Mouse (Mus musculus) hindbrain, embryonic 14.5 days (tissue): Measurements from ENCODE around the gene Ccne1. TPM values are rescaled to one million over a fixed set of nuclear protein-coding genes. Genes with fewer than 3 reads are reported as not detected.
A peak's percentile ranks its signal among the peaks of the same experiment; 100 is the strongest.

Experiments used
- ATAC-seq: fragments of 200-750 bp; cut with Nextera tagmentation; 2 replicates; pipeline ENCODE4 v1.8.0; 2017; ENCODE audit warnings: moderate number of reproducible peaks, mild to moderate bottlenecking, moderate TSS enrichment, moderate library complexity; ENCODE audit not compliant: low FRiP score
- DNase-seq: peaks from one replicate; pipeline ENCODE4 v3.0.0-alpha.2; 2015; ENCODE audit warnings: low spot score
- H3K27ac ChIP-seq: fragments of 300-500 bp; sonication (generic); 2 replicates; pipeline ENCODE4 v1.5.1; 2014; ENCODE audit warnings: mild to moderate bottlenecking, moderate library complexity
- H3K27me3 ChIP-seq: fragments of 300-500 bp; sonication (generic); 2 replicates; pipeline ENCODE4 v1.6.1; 2014; ENCODE audit warnings: mild to moderate bottlenecking, low read length, mixed read lengths; ENCODE audit not compliant: control insufficient read depth, insufficient read depth
- H3K36me3 ChIP-seq: fragments of 300-500 bp; sonication (generic); replicated peaks from 2 replicates; pipeline ENCODE4 v1.6.1; 2014; ENCODE audit not compliant: control insufficient read depth, insufficient read depth
- H3K4me1 ChIP-seq: fragments of 300-500 bp; sonication (generic); replicated peaks from 2 replicates; pipeline ENCODE4 v1.6.1; 2014; ENCODE audit warnings: antibody characterized with exemption, low read length, mixed read lengths; ENCODE audit not compliant: control insufficient read depth, insufficient read depth
- H3K4me2 ChIP-seq: fragments of 300-500 bp; sonication (generic); replicated peaks from 2 replicates; pipeline ENCODE4 v1.6.1; 2014; ENCODE audit warnings: mild to moderate bottlenecking, moderate library complexity
- H3K4me3 ChIP-seq: fragments of 300-500 bp; sonication (generic); replicated peaks from 2 replicates; pipeline ENCODE4 v1.5.1; 2014; ENCODE audit warnings: mild to moderate bottlenecking, low read length
- H3K9ac ChIP-seq: fragments of 300-500 bp; sonication (generic); 2 replicates; pipeline ENCODE4 v1.6.1; 2014
- H3K9me3 ChIP-seq: fragments of 300-500 bp; sonication (generic); 2 replicates; pipeline ENCODE4 v1.6.1; 2016; ENCODE audit warnings: low read length; ENCODE audit not compliant: control insufficient read depth
- WGBS: fragments of 180-500 bp; shearing (Covaris S2); extraction: QIAGEN DNeasy Blood & Tissue Kit; methylation state at CpG from one replicate; pipeline ENCODE4 v1.1.7; 2014; 5-methylcytosine and 5-hydroxymethylcytosine counted together
- polyA plus RNA-seq: library from polyadenylated mRNA; unstranded; fragments of >200 nt; fragmentation: Nextera tagmentation; extraction: Ambion mirVana; gene quantifications from 2 replicates; pipeline ENCODE4 v1.2.1, GENCODE M21; 2014

Ccne1 gene
- 16.8 and 19.6 TPM in 2 replicates for polyA plus RNA-seq

DNA sequence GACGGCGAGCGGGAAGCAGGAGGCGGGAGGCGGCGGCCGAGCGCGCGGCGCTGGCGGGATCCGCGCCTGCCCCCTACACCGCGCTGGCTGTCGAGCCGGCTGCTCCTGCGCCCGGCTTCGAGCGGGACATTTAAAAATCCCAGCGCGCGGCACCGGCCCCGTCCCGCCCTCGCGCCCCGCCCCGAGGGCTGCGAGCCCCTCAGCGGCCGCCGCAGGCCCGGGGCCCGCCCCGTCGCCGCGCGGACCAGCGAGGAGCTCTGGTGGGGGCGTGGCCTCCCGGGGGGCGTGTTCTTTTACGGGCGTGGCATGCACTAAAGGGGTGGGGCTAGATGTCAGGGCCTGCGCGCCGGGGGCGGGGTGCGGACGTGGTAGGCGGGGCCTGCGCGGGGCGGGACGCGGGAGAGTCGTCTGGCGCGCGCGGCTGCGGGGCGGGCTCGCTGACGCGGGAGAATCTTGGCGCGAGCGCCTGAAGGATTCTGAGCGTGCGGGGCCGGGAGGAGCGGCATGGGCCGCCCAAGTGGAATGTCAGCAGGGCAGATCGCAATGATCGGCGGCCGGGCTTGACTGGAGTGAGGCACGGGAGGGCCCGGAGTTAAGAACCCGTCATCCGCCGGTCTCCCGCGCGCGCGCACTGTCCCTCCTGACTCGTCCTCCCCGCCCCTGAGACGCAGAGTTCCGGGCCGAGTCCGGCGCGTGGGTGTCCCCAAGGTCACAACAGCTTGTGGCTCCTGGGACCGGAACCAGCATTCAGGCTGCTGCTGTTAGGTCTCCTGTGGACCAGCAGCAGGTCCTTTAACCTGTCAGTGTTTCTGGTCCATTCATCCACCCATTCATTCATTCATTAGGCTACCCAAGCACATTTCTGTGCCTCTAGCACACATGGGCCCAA, at the start of gene Ccne1:
Gene Ccne1 (minus strand): TSS at position 164 of the 889 bp plus-strand sequence.
- Histone ChIP-seq H3K27me3 (no peaks in the 10 kb centered on the region), H3K36me3 (no peaks in the 10 kb centered on the region), H3K9ac (peak within 1 kb of the TSS; percentile 69), H3K27ac (peak within 1 kb of the TSS; percentile 35; the same call in 1 of the 2 replicates), H3K9me3 (no peaks in the 10 kb centered on the region), H3K4me1 (peaks cover 5% of the 10 kb centered on the region; the same call in 1 of the 2 replicates), H3K4me3 (peak within 1 kb of the TSS; percentile 77), H3K4me2 (peak within 1 kb of the TSS; percentile 92)
- DNase-seq (peak; percentile 96), ATAC-seq (peak; percentile 93)
- under 1% methylated on average over 97 of the region's 102 CpGs for WGBS

- WGBS, result 93% methylated on average over 5 of the region's 5 CpGs
- ATAC-seq (no peak), DNase-seq (no peak)
- Histone ChIP-seq H3K4me3 (no peak overlapping the region), H3K27me3 (no peaks in the 10 kb centered on the region), H3K9me3 (no peaks in the 10 kb centered on the region), H3K9ac (no peak overlapping the region), H3K4me2 (no peak overlapping the region), H3K4me1 (no peaks in the 10 kb centered on the region), H3K36me3 (no peaks in the 10 kb centered on the region), H3K27ac (no peak overlapping the region)
Measured at GRCm38 (mm10) chr7:38155829-38156228, 48.5 kb upstream of the Ccne1 start.

DNA sequence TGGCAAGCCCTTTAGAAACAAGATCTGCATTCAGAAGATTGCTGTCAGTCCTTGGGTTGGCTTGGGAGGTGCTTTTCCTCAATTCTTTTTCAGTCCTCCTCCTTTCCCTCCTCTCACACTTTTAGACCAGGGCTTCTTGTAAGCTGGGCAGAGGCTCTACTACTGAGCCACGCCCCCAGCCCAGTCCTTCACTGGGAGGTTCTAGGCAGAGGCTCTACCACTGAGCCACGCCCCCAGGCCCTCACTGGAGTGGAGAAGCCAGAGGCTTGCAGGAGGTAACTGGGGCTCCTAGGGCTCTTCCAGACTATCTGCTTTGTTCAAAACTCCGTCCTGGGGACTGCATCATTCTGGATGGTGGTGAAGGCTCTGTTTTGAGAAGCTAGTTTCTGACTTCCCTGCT, 45.2 kb upstream of the Ccne1 start:
- no peaks in the 10 kb centered on the region for H3K27me3 ChIP-seq
- H3K4me1 ChIP-seq, result no peaks in the 10 kb centered on the region
- H3K27ac ChIP-seq, result no peak overlapping the region
- H3K9ac ChIP-seq, result no peak overlapping the region
- DNase-seq (no peak), ATAC-seq (no peak)
- no peaks in the 10 kb centered on the region for H3K9me3 ChIP-seq
- WGBS, result 83% methylated on average over 3 of the region's 3 CpGs
- H3K4me3 ChIP-seq, result no peak overlapping the region
- H3K4me2 ChIP-seq, result no peak overlapping the region
- H3K36me3 ChIP-seq, result no peaks in the 10 kb centered on the region

DNA sequence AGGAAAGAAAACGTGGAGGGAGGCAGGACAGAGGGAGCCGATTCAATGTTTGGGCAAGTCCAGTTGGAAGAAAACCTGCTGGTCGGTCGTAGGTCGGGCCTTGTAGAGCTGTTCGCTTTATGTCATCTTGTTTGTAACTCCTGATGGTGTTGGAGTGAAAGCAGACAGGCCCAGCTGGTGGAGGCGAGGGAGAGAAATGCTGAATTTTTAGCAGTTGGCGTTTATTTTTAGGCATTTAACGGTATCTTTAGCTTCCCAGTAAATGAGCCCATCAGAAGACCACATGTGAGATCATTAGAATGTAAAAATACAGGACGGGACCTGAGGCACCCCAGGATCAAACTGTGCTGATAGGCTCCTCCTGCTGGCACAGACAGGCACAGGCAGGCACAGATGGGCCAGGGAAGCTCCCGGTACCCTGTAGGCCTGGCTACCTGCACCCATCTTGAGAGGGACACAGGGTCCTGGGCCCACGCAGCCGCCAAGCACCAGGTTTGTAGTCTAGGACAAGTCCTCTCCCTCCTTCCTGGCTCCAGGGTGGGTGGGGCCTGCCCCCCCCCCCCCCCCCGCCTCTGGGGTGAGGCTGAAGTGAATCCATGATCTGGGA, 44.5 kb upstream of the Ccne1 start:
- WGBS, result 66% methylated on average over 13 of the region's 14 CpGs
- Histone ChIP-seq H3K27me3 (no peaks in the 10 kb centered on the region), H3K27ac (no peak overlapping the region), H3K9me3 (no peaks in the 10 kb centered on the region), H3K4me1 (no peaks in the 10 kb centered on the region), H3K9ac (no peak overlapping the region), H3K4me2 (no peak overlapping the region), H3K4me3 (no peak overlapping the region), H3K36me3 (no peaks in the 10 kb centered on the region)
- ATAC-seq (peak; percentile 21; the same call in 1 of the 2 replicates), DNase-seq (no peak)

- Histone ChIP-seq H3K4me3 (no peak overlapping the region), H3K9ac (no peak overlapping the region), H3K36me3 (no peaks in the 10 kb centered on the region), H3K4me1 (no peaks in the 10 kb centered on the region), H3K4me2 (no peak overlapping the region), H3K27me3 (no peaks in the 10 kb centered on the region), H3K9me3 (no peaks in the 10 kb centered on the region), H3K27ac (no peak overlapping the region)
- 93% methylated on average over 6 of the region's 6 CpGs for WGBS
- DNase-seq (no peak), ATAC-seq (no peak)
Measured at GRCm38 (mm10) chr7:38147477-38147876, 40.1 kb upstream of the Ccne1 start.

GRCm38 (mm10) chr7:38141747-38142545, 34.6 kb upstream of the Ccne1 start:
- H3K27me3 ChIP-seq, result no peaks in the 10 kb centered on the region
- no peaks in the 10 kb centered on the region for H3K4me1 ChIP-seq
- ATAC-seq (peak; percentile 61; the same call in 1 of the 2 replicates), DNase-seq (peak; percentile 98)
- no peak overlapping the region for H3K27ac ChIP-seq
- no peak overlapping the region for H3K4me2 ChIP-seq
- WGBS, result 67% methylated on average over 13 of the region's 13 CpGs
- H3K9me3 ChIP-seq, result no peaks in the 10 kb centered on the region
- H3K9ac ChIP-seq, result no peak overlapping the region
- H3K36me3 ChIP-seq, result no peaks in the 10 kb centered on the region
- no peak overlapping the region for H3K4me3 ChIP-seq

DNA sequence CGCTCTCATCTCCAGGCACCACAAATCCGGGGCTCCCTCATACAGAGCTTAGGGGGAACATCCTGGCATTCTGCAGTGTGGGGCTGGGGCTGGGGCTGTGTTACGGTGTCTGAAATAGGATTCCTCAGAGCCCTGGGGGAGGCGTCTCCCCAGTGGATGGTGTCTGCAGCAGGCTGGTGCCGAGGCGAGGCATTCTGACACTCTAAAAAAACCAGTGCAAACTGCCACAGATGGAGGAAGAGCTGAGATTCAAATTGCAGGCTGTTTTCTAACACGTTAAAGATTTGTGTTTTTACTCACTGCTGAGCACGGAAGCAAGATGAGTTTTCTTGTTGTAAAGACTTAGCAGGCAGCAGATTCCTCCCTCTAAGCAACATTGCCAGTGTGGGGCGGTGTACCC, 33.0 kb upstream of the Ccne1 start:
- Histone ChIP-seq H3K4me1 (no peaks in the 10 kb centered on the region), H3K4me3 (no peak overlapping the region), H3K27me3 (no peaks in the 10 kb centered on the region), H3K9ac (no peak overlapping the region; the same call in 1 of the 2 replicates), H3K36me3 (no peaks in the 10 kb centered on the region), H3K9me3 (no peaks in the 10 kb centered on the region), H3K27ac (no peak overlapping the region), H3K4me2 (no peak overlapping the region)
- WGBS, result 56% methylated on average over 9 of the region's 9 CpGs
- ATAC-seq (no peak), DNase-seq (no peak)

- Histone ChIP-seq H3K9me3 (no peaks in the 10 kb centered on the region), H3K36me3 (no peaks in the 10 kb centered on the region), H3K4me2 (no peak overlapping the region), H3K4me1 (0 out of 2 replicates have a peak, but pooled peaks cover 5% of the 10 kb centered on the region), H3K4me3 (no peak overlapping the region), H3K27me3 (no peaks in the 10 kb centered on the region), H3K9ac (no peak overlapping the region), H3K27ac (no peak overlapping the region)
- no peak for DNase-seq
- WGBS, result 93% methylated on average over 5 of the region's 5 CpGs
- no peak for ATAC-seq
Measured at GRCm38 (mm10) chr7:38134471-38134870, 27.1 kb upstream of the Ccne1 start.

DNA sequence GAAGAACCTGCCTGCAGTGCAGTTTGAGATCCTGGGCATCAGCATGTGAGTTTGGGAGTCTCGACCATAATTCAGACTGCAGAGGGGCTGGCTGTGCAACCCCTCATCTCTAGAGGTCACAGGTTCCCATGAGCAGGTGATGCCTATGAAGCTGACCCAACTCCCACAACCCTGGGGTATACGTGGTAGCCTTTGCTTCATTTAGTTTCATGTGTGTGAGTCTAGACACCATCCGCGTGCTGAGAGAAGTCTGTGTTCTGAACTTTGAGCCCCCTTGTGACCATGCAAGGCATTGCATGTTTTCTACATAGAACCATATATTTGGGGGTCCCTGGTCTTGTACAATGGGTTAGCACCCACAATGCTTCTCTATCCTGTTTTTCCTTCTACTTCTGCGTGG, 23.9 kb upstream of the Ccne1 start:
- Histone ChIP-seq H3K9me3 (no peaks in the 10 kb centered on the region), H3K27me3 (no peaks in the 10 kb centered on the region)

More for the DNA sequence above, 23.9 kb upstream of the Ccne1 start:
- ATAC-seq, result 0 out of 2 replicates have a peak, but pooled peaks have one; percentile 45
- peak; percentile 63 for DNase-seq
- no peak overlapping the region for H3K27ac ChIP-seq
- H3K4me2 ChIP-seq, result no peak overlapping the region
- H3K36me3 ChIP-seq, result no peaks in the 10 kb centered on the region
- 30% methylated on average over 5 of the region's 5 CpGs for WGBS
- H3K4me1 ChIP-seq, result 0 out of 2 replicates have a peak, but pooled peaks cover 5% of the 10 kb centered on the region
- no peak overlapping the region for H3K4me3 ChIP-seq
- H3K9ac ChIP-seq, result no peak overlapping the region
